Mouse (Mus musculus) cerebellum, adult 2 months (tissue): ENCODE results near the gene Cpsf6.

Source experiments
- CTCF ChIP-seq: fragments of 200-500 bp; IDR thresholded peaks from 2 replicates; pipeline ENCODE4 v1.5.1; 2011; ENCODE audit warnings: low read depth, mild to moderate bottlenecking, control low read depth, low read length, moderate library complexity, borderline replicate concordance; ENCODE audit not compliant: insufficient read depth
- POLR2A ChIP-seq: fragments of 200-500 bp; IDR thresholded peaks from 2 replicates; pipeline ENCODE4 v1.6.1; 2011; ENCODE audit warnings: low read length, control low read depth, borderline replicate concordance; ENCODE audit not compliant: insufficient read depth

GRCm38 (mm10) chr10:117358891-117359290 is 20.9 kb downstream of the Cpsf6 start:
- TF ChIP-seq POLR2A = no peak
- no peak for TF ChIP-seq CTCF
